Mouse (Mus musculus) CH12.LX (cell line): ENCODE measurements around the gene Prima1.

Experiments used
- CTCF ChIP-seq, 2 experiments: IDR thresholded peaks in 1 of 2; conservative IDR thresholded peaks in 1 of 2; 2 replicates each; pipeline ENCODE4 v1.5.1; 2011 to 2012; ENCODE audit warnings: low read depth in 2 of 2, low read length in 2 of 2, improper control_type of control experiment in 1 of 2, inconsistent platforms in 1 of 2, mild to moderate bottlenecking in 1 of 2, moderate library complexity in 1 of 2
- E2F4 ChIP-seq: IDR thresholded peaks from 2 replicates; pipeline ENCODE4 v1.6.1; 2011; ENCODE audit warnings: low read depth, low read length, improper control_type of control experiment; ENCODE audit not compliant: insufficient replicate concordance
- ELF1 ChIP-seq: IDR thresholded peaks from 2 replicates; pipeline ENCODE4 v1.6.1; 2014; ENCODE audit warnings: low read depth, mild to moderate bottlenecking, inconsistent platforms, low read length, improper control_type of control experiment
- POLR2A ChIP-seq: IDR thresholded peaks from 2 replicates; pipeline ENCODE4 v1.6.1; 2011; ENCODE audit warnings: low read depth, mild to moderate bottlenecking, improper control_type of control experiment, low read length

- no peak for TF ChIP-seq POLR2A
- TF ChIP-seq CTCF (conservative IDR thresholded peaks at IDR 0.05 in 1 of 2, IDR thresholded peaks at IDR 0.05 in 1 of 2; ENCODE audit: low read depth in 2 of 2, low read length in 2 of 2), result no peak
- no peak for TF ChIP-seq E2F4
- no peak for TF ChIP-seq ELF1
Observed at GRCm38 (mm10) chr12:103243041-103243440, 1.1 kb upstream of the Prima1 start.
